Mouse (Mus musculus): ENCODE measurements around the gene 4930432M17Rik.

DNA sequence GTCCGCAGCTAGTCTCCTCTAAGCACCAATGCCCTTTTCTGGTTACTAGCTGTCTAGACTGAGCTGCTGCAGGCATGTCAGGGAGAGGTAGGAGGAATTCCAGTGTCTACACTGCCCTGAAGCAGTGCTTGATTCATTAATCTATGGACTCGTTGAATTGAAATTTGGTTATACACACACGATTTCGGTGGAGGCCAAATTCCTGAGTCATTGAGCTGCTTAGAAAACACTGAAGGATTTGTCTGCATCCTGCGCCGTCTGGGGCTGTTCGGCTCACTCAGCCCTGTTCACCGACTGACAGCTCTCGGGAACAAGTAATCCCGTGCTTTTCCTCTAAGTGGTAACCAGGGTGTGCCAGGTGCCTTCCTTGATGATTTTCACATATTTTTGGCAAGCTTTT is 55.1 kb downstream of the 4930432M17Rik start:
- TF ChIP-seq POLR2A (IDR thresholded peaks at IDR 0.05; ENCODE audit: low read depth, low read length) (peak; percentile 31; the same call in 1 of the 2 replicates), CTCF (IDR thresholded peaks at IDR 0.05; ENCODE audit: borderline replicate concordance, insufficient read depth, low read length) (no peak)
